18 mouse cellular contexts compared by ENCODE assay signal in the genomic region with DNA sequence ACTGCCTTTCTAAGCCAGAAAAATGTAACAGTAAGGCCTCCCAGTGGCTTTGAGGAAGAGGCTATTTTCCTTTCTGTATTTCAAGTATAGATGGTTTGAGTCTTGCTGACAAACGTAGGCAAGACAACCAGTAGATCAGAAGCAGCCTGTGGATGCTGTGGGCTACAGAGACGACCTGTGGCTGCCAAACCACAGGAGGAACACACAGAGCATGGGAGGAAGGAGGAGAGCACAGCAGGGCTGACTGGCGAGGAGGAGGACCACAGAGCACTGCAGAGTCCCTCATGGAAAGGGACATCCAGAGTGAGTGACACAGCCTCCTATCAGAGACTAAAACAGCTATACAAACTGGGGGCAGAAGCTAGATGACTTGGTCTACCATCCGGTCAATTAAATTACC. TPM values are rescaled to one million over a fixed set of nuclear protein-coding genes. Genes with fewer than 3 reads are reported as not detected.
DNase-seq lines count a peak whose midpoint lies in the region; ATAC-seq and TF ChIP-seq lines count a peak whose summit lies in the region.
"Had no signal": no experiment of that assay in that cellular context is flagged by ENCODE, and none has a peak within 500 bp of the region (broad histone marks: within the 10 kb centered on the region; RNA-seq: fewer than 3 reads in every experiment).

No protein-coding gene starts in this region.

- peak; percentile 51 for ATAC-seq in megakaryocyte, adult 5-6 weeks (ENCODE audit: poor library complexity, severe bottlenecking)
- no peak for ATAC-seq in forebrain, postnatal 0 days
- ATAC-seq: hindbrain, embryonic 16.5 days had no signal

- H3K4me1 ChIP-seq in forebrain, postnatal 0 days (ENCODE audit: insufficient read depth) = no peaks in the 10 kb centered on the region
- H3K4me1 ChIP-seq: embryonic facial prominence, embryonic 13.5 days; lung, embryonic 15.5 days; neural tube, embryonic 12.5 days; stomach, embryonic 15.5 days had no signal

- no peaks in the 10 kb centered on the region; the same call in 1 of the 2 replicates for H3K36me3 ChIP-seq in forebrain, postnatal 0 days (ENCODE audit: insufficient read depth)

- H3K27me3 ChIP-seq in forebrain, postnatal 0 days (ENCODE audit: insufficient read depth, low read length) = no peaks in the 10 kb centered on the region
- H3K27me3 ChIP-seq: embryonic facial prominence, embryonic 13.5 days; lung, embryonic 15.5 days; neural tube, embryonic 12.5 days; stomach, embryonic 15.5 days had no signal

- no peak overlapping the region for H3K4me3 ChIP-seq in forebrain, postnatal 0 days (ENCODE audit: low read depth, low read length)
- H3K4me3 ChIP-seq: embryonic facial prominence, embryonic 13.5 days; lung, embryonic 15.5 days; neural tube, embryonic 12.5 days; stomach, embryonic 15.5 days had no signal

- peak; percentile 77 for DNase-seq in 416B (ENCODE audit: low read depth)
- DNase-seq in CD8-positive naive resting alpha-beta T cell, adult 2 months (ENCODE audit: low read depth in 2 of 2, low spot score in 2 of 2) = peak; percentile 6 to 15
- peak; percentile 24 for DNase-seq in thymus, postnatal 14 days
- no peak for DNase-seq in frontal cortex, postnatal 36 days (ENCODE audit: low spot score in 2 of 2)
- DNase-seq in left cerebral cortex, postnatal 14 days (ENCODE audit: low spot score in 2 of 2) = no peak
- DNase-seq in forebrain, postnatal 0 days = no peak
- DNase-seq: cerebellum, adult 2 months; gastrocnemius, postnatal 25 days; heart, postnatal 14 days; kidney, adult 8-10 months; kidney, postnatal 36 days; spleen, adult 18-20 months had no signal

- intact Hi-C loops in left cerebral cortex, postnatal 14 days (cut with DNase I) = no loop called here

- no peak overlapping the region for H3K4me2 ChIP-seq in forebrain, postnatal 0 days (ENCODE audit: low read depth)
- H3K4me2 ChIP-seq: embryonic facial prominence, embryonic 13.5 days; lung, embryonic 15.5 days; neural tube, embryonic 12.5 days; stomach, embryonic 15.5 days had no signal

- TF ChIP-seq CTCF in forebrain, postnatal 0 days (IDR thresholded peaks at IDR 0.05; ENCODE audit: low read depth) = no peak

- H3K9me3 ChIP-seq in forebrain, postnatal 0 days (ENCODE audit: low read length) = no peaks in the 10 kb centered on the region
- H3K9me3 ChIP-seq: embryonic facial prominence, embryonic 13.5 days; lung, embryonic 15.5 days; stomach, embryonic 15.5 days had no signal

- no peak overlapping the region for H3K27ac ChIP-seq in forebrain, postnatal 0 days (ENCODE audit: low read depth, low read length)
- H3K27ac ChIP-seq: embryonic facial prominence, embryonic 13.5 days; lung, embryonic 15.5 days; neural tube, embryonic 12.5 days; stomach, embryonic 15.5 days had no signal

- WGBS in forebrain, postnatal 0 days = 89% methylated on average over 4 of the region's 4 CpGs

- H3K9ac ChIP-seq in forebrain, postnatal 0 days = no peak overlapping the region
- H3K9ac ChIP-seq: embryonic facial prominence, embryonic 13.5 days; lung, embryonic 15.5 days; neural tube, embryonic 12.5 days; stomach, embryonic 15.5 days had no signal

RNA-seq across cellular contexts. Expression of gene Cmc2, which starts 16.0 kb away (rescaled TPM):
- total RNA-seq in megakaryocyte, adult 5-6 weeks (2015) = 43.3 and 49.2 TPM in 2 replicates
- 51.7 and 66.0 TPM in 2 replicates for total RNA-seq in megakaryocyte, adult 5-6 weeks (2017)
- total RNA-seq in left cerebral cortex, postnatal 14 days (2021) = 10 to 100 TPM; 12.9 to 14.8 TPM
- total RNA-seq in forebrain, postnatal 0 days (2014; rRNA removed) = 6.9 and 9.5 TPM in 2 replicates
- 26.8 and 27.9 TPM in 2 replicates for polyA plus RNA-seq in forebrain, postnatal 0 days (2015; fragmentation: Nextera tagmentation; extraction: Ambion mirVana)

RNA-seq across cellular contexts. Expression of gene Cenpn, which starts 16.3 kb away (rescaled TPM):
- 26.9 and 35.6 TPM in 2 replicates for total RNA-seq in megakaryocyte, adult 5-6 weeks (2015)
- total RNA-seq in megakaryocyte, adult 5-6 weeks (2017) = 35.7 and 36.8 TPM in 2 replicates
- total RNA-seq in left cerebral cortex, postnatal 14 days (2021) = 1 to 10 TPM; 1.6 to 2.7 TPM
- total RNA-seq in forebrain, postnatal 0 days (2014; rRNA removed) = 3.6 and 5.2 TPM in 2 replicates
- polyA plus RNA-seq in forebrain, postnatal 0 days (2015; fragmentation: Nextera tagmentation; extraction: Ambion mirVana) = 4.7 and 5.9 TPM in 2 replicates

RNA-seq across cellular contexts. Expression of gene Atmin, which starts 37.9 kb away (rescaled TPM):
- 12.3 and 14.5 TPM in 2 replicates for total RNA-seq in megakaryocyte, adult 5-6 weeks (2015)
- total RNA-seq in megakaryocyte, adult 5-6 weeks (2017) = 8.6 and 11.3 TPM in 2 replicates
- total RNA-seq in left cerebral cortex, postnatal 14 days (2021) = 10 to 100 TPM; 41.1 to 46.4 TPM
- 24.9 and 39.4 TPM in 2 replicates for total RNA-seq in forebrain, postnatal 0 days (2014; rRNA removed)
- polyA plus RNA-seq in forebrain, postnatal 0 days (2015; fragmentation: Nextera tagmentation; extraction: Ambion mirVana) = 15.1 and 18.8 TPM in 2 replicates

Comparison
In these comparisons a context has a peak if more than half of its experiments do, and no peak if none do; other contexts are left out.
1. DNase-seq: peak in 416B (single experiment), CD8-positive naive resting alpha-beta T cell, adult 2 months (2 of 2) and thymus, postnatal 14 days (single experiment); none in frontal cortex, postnatal 36 days (0 of 2), left cerebral cortex, postnatal 14 days (0 of 2) and forebrain, postnatal 0 days (single experiment).